Comparison of ENCODE assay signal across 23 mouse cellular contexts in genomic region chr13:38327377-38327776, GRCm38 (mm10). TPM values are rescaled to one million over a fixed set of nuclear protein-coding genes. Genes with fewer than 3 reads are reported as not detected.
DNase-seq lines count a peak whose midpoint lies in the region; ATAC-seq and TF ChIP-seq lines count a peak whose summit lies in the region.
"Had no signal": no experiment of that assay in that cellular context is flagged by ENCODE, and none has a peak within 500 bp of the region (broad histone marks: within the 10 kb centered on the region; RNA-seq: fewer than 3 reads in every experiment).

No protein-coding gene starts in this region.

- H3K36me3 ChIP-seq in lung, embryonic 14.5 days (ENCODE audit: insufficient read depth), result no peaks in the 10 kb centered on the region
- no peaks in the 10 kb centered on the region for H3K36me3 ChIP-seq in lung, embryonic 16.5 days (ENCODE audit: control insufficient read depth, insufficient read depth, low read length)
- no peaks in the 10 kb centered on the region for H3K36me3 ChIP-seq in lung, postnatal 0 days (ENCODE audit: insufficient read depth, low read length)
- H3K36me3 ChIP-seq: G1E had no signal

- H3K9ac ChIP-seq in lung, embryonic 14.5 days, result no peak overlapping the region
- no peak overlapping the region for H3K9ac ChIP-seq in lung, embryonic 16.5 days (ENCODE audit: low read length)
- no peak overlapping the region for H3K9ac ChIP-seq in lung, postnatal 0 days (replicated peaks; ENCODE audit: low read depth)

- no peak overlapping the region for H3K4me2 ChIP-seq in lung, embryonic 14.5 days
- no peak overlapping the region for H3K4me2 ChIP-seq in lung, embryonic 16.5 days (ENCODE audit: low read depth, low read length)
- H3K4me2 ChIP-seq in lung, postnatal 0 days (replicated peaks; ENCODE audit: low read depth, low read length), result no peak overlapping the region

- ATAC-seq in lung, embryonic 14.5 days (ENCODE audit: insufficient read depth), result peak; percentile 61
- ATAC-seq in lung, embryonic 16.5 days (ENCODE audit: low read depth), result peak; percentile 69
- ATAC-seq in lung, postnatal 0 days, result no peak
- ATAC-seq: activated CD4-positive, CD25-positive, alpha-beta regulatory T cell, adult 4 months; CD4-positive, CD25-positive, alpha-beta regulatory T cell, adult 4 months; Patski had no signal

- no peaks in the 10 kb centered on the region for H3K27me3 ChIP-seq in lung, embryonic 14.5 days (ENCODE audit: insufficient read depth, low read length)
- peaks cover 3% of the 10 kb centered on the region for H3K27me3 ChIP-seq in lung, embryonic 16.5 days (ENCODE audit: control insufficient read depth, insufficient read depth, low read depth, low read length)
- H3K27me3 ChIP-seq in lung, postnatal 0 days (replicated peaks; ENCODE audit: insufficient read depth, low read length), result no peaks in the 10 kb centered on the region
- H3K27me3 ChIP-seq: CH12.LX had no signal

- H3K4me1 ChIP-seq in lung, embryonic 14.5 days (ENCODE audit: insufficient read depth), result no peaks in the 10 kb centered on the region
- peaks cover 5% of the 10 kb centered on the region; the same call in 1 of the 2 replicates for H3K4me1 ChIP-seq in lung, embryonic 16.5 days (replicated peaks; ENCODE audit: control insufficient read depth, insufficient read depth, low read length)
- H3K4me1 ChIP-seq in lung, postnatal 0 days (ENCODE audit: insufficient read depth, low read depth, low read length), result no peaks in the 10 kb centered on the region
- H3K4me1 ChIP-seq in lung, adult 2 months (ENCODE audit: control insufficient read depth, insufficient read depth, low read length), result no peaks in the 10 kb centered on the region

- TF ChIP-seq EP300 in lung, postnatal 0 days (IDR thresholded peaks at IDR 0.05), result no peak

- peak; percentile 80 for DNase-seq in lung, embryonic 14.5 days
- no peak for DNase-seq in lung, postnatal 36 days
- no peak for DNase-seq in lung, postnatal 4 days
- peak; percentile 23 for DNase-seq in lung, postnatal 0 days (ENCODE audit: low spot score)
- no peak for DNase-seq in lung, postnatal 14 days
- DNase-seq in lung, postnatal 10 days, result peak; percentile 34
- no peak for DNase-seq in lung, adult 2 months
- DNase-seq: adrenal gland, adult 2 months; adrenal gland, adult 8-10 months; adrenal gland, postnatal 10 days; adrenal gland, postnatal 14 days; adrenal gland, postnatal 25 days; adrenal gland, postnatal 36 days; B cell, adult 2 months; cerebellum, adult 11 months; cerebellum, adult 11-12 months had no signal

- H3K27ac ChIP-seq in lung, embryonic 14.5 days (ENCODE audit: low read depth), result no peak overlapping the region
- H3K27ac ChIP-seq in lung, embryonic 16.5 days (ENCODE audit: low read length), result no peak overlapping the region
- no peak overlapping the region for H3K27ac ChIP-seq in lung, postnatal 0 days (ENCODE audit: low read length)

- WGBS in lung, embryonic 14.5 days, result 12% methylated on average over 2 of the region's 2 CpGs
- WGBS in lung, embryonic 16.5 days, result 12% methylated on average over 2 of the region's 2 CpGs
- WGBS in lung, postnatal 0 days, result 7% methylated on average over 2 of the region's 2 CpGs
- WGBS in lung, adult 2 months, result 18% methylated on average over 2 of the region's 2 CpGs

- TF ChIP-seq CTCF in lung, embryonic 14.5 days (IDR thresholded peaks at IDR 0.05; ENCODE audit: low read depth), result no peak
- no peak for TF ChIP-seq CTCF in lung, postnatal 0 days (IDR thresholded peaks at IDR 0.05)
- TF ChIP-seq CTCF in lung, adult 2 months (IDR thresholded peaks at IDR 0.05; ENCODE audit: insufficient read depth, low read length), result no peak

- no peaks in the 10 kb centered on the region for H3K9me3 ChIP-seq in lung, embryonic 14.5 days (ENCODE audit: low read depth, low read length)
- H3K9me3 ChIP-seq in lung, embryonic 16.5 days (ENCODE audit: control insufficient read depth, low read length), result no peaks in the 10 kb centered on the region
- no peaks in the 10 kb centered on the region for H3K9me3 ChIP-seq in lung, postnatal 0 days (ENCODE audit: low read length)
- H3K9me3 ChIP-seq: G1E had no signal

- no peak for TF ChIP-seq POLR2A in lung, adult 2 months (IDR thresholded peaks at IDR 0.05; ENCODE audit: borderline replicate concordance, extremely low read depth, low read depth, low read length)

- no peak overlapping the region for H3K4me3 ChIP-seq in lung, embryonic 14.5 days (ENCODE audit: low read depth, low read length)
- no peak overlapping the region for H3K4me3 ChIP-seq in lung, embryonic 16.5 days (ENCODE audit: low read length)
- no peak overlapping the region for H3K4me3 ChIP-seq in lung, postnatal 0 days (ENCODE audit: low read depth, low read length)
- H3K4me3 ChIP-seq in lung, adult 2 months (replicated peaks; ENCODE audit: extremely low read depth, low read depth, low read length), result no peak overlapping the region

RNA-seq across cellular contexts. Expression of gene Bmp6, which starts 17.5 kb away (rescaled TPM):
- 1.1 and 1.4 TPM in 2 replicates for polyA plus RNA-seq in lung, embryonic 14.5 days (2014; fragmentation: Nextera tagmentation; extraction: Ambion mirVana)
- 1.3 and 1.6 TPM in 2 replicates for polyA plus RNA-seq in lung, embryonic 16.5 days (2015; fragmentation: Nextera tagmentation; extraction: Ambion mirVana)
- polyA plus RNA-seq in lung, postnatal 0 days (2015; fragmentation: Nextera tagmentation; extraction: Ambion mirVana), result 3.0 and 3.8 TPM in 2 replicates
- polyA plus RNA-seq in lung, adult 2 months (2012; rRNA removed), result 193 and 202 TPM in 2 replicates
- polyA plus RNA-seq: activated CD4-positive, CD25-positive, alpha-beta regulatory T cell, adult 4 months; C2C12; CD4-positive, CD25-positive, alpha-beta regulatory T cell, adult 4 months; G1E had no signal

Comparison
In these comparisons a context has a peak if more than half of its experiments do, and no peak if none do; other contexts are left out.
1. DNase-seq: peak in lung, embryonic 14.5 days (single experiment), lung, postnatal 0 days (single experiment) and lung, postnatal 10 days (single experiment); none in lung, postnatal 36 days (single experiment), lung, postnatal 4 days (0 of 2), lung, postnatal 14 days (single experiment) and lung, adult 2 months (single experiment).
2. RNA of gene Bmp6, which starts 17.5 kb away (polyA plus RNA-seq): 193 to 202 TPM in lung, adult 2 months; 3.0 to 3.8 TPM in lung, postnatal 0 days, 1.3 to 1.6 TPM in lung, embryonic 16.5 days and 1.1 to 1.4 TPM in lung, embryonic 14.5 days; every median in the first group is over 10 times any median in the second.